Comparison of ENCODE assay signal across 17 mouse cellular contexts in genomic region chr13:116988208-116988607, GRCm38 (mm10).
"Had no signal": no experiment of that assay in that cellular context is flagged by ENCODE, and none has a peak within 500 bp of the region (broad histone marks: within the 10 kb centered on the region; RNA-seq: fewer than 3 reads in every experiment).

No protein-coding gene starts in this region.

- H3K4me1 ChIP-seq: neural tube, embryonic 12.5 days; stomach, embryonic 15.5 days had no signal

- H3K9ac ChIP-seq: liver, postnatal 0 days; lung, embryonic 15.5 days; midbrain, embryonic 13.5 days; midbrain, embryonic 15.5 days; neural tube, embryonic 12.5 days; stomach, embryonic 15.5 days had no signal

- DNase-seq: liver, postnatal 0 days; lung, adult 2 months; lung, postnatal 14 days; lung, postnatal 36 days; right cerebral cortex, postnatal 14 days; thymus, adult 2 months; thymus, postnatal 25 days; thymus, postnatal 4 days had no signal

- H3K27ac ChIP-seq: lung, embryonic 15.5 days; macrophage; midbrain, embryonic 13.5 days; midbrain, embryonic 15.5 days; neural tube, embryonic 12.5 days; stomach, embryonic 15.5 days; stomach, postnatal 0 days had no signal

- H3K27me3 ChIP-seq: lung, embryonic 15.5 days; midbrain, embryonic 13.5 days; midbrain, embryonic 15.5 days; neural tube, embryonic 12.5 days; stomach, embryonic 15.5 days had no signal

- ATAC-seq: liver, postnatal 0 days; lung, postnatal 0 days; midbrain, embryonic 13.5 days; midbrain, embryonic 15.5 days had no signal

- H3K4me3 ChIP-seq: lung, embryonic 15.5 days; midbrain, embryonic 13.5 days; midbrain, embryonic 15.5 days; neural tube, embryonic 12.5 days; stomach, embryonic 15.5 days had no signal

- H3K4me2 ChIP-seq: lung, embryonic 15.5 days; midbrain, embryonic 11.5 days; midbrain, embryonic 13.5 days; midbrain, embryonic 15.5 days; neural tube, embryonic 12.5 days; stomach, embryonic 15.5 days had no signal

- H3K36me3 ChIP-seq: lung, embryonic 15.5 days; midbrain, embryonic 13.5 days; midbrain, embryonic 15.5 days; neural tube, embryonic 12.5 days; stomach, embryonic 15.5 days had no signal

- H3K9me3 ChIP-seq: lung, embryonic 15.5 days; midbrain, embryonic 13.5 days; midbrain, embryonic 15.5 days; neural tube, embryonic 12.5 days; stomach, embryonic 15.5 days had no signal
